Mouse (Mus musculus) hindbrain, embryonic 12.5 days (tissue): ENCODE results near the gene Nkx6-1. TPM values are rescaled to one million over a fixed set of nuclear protein-coding genes. Genes with fewer than 3 reads are reported as not detected.

Source experiments
- ATAC-seq: fragments of 200-750 bp; cut with Nextera tagmentation; 2 replicates; pipeline ENCODE4 v1.8.0; 2017; ENCODE audit warnings: moderate TSS enrichment; ENCODE audit not compliant: low FRiP score
- H3K27ac ChIP-seq: fragments of 300-500 bp; sonication (generic); 2 replicates; pipeline ENCODE4 v1.5.1; 2016; ENCODE audit warnings: mild to moderate bottlenecking
- H3K27me3 ChIP-seq: fragments of 300-500 bp; sonication (generic); 2 replicates; pipeline ENCODE4 v1.6.1; 2016; ENCODE audit warnings: mild to moderate bottlenecking
- H3K36me3 ChIP-seq: fragments of 300-500 bp; sonication (generic); 2 replicates; pipeline ENCODE4 v1.6.1; 2016; ENCODE audit warnings: mild to moderate bottlenecking
- H3K4me1 ChIP-seq: fragments of 300-500 bp; sonication (generic); 2 replicates; pipeline ENCODE4 v1.6.1; 2016
- H3K4me2 ChIP-seq: fragments of 300-500 bp; sonication (generic); replicated peaks from 2 replicates; pipeline ENCODE4 v1.6.1; 2016; ENCODE audit warnings: mild to moderate bottlenecking
- H3K4me3 ChIP-seq: fragments of 300-500 bp; sonication (generic); 2 replicates; pipeline ENCODE4 v1.5.1; 2016; ENCODE audit warnings: mild to moderate bottlenecking
- H3K9ac ChIP-seq: fragments of 300-500 bp; sonication (generic); 2 replicates; pipeline ENCODE4 v1.6.1; 2016; ENCODE audit warnings: mild to moderate bottlenecking, moderate library complexity
- H3K9me3 ChIP-seq: fragments of 300-500 bp; sonication (generic); replicated peaks from 2 replicates; pipeline ENCODE4 v1.6.1; 2016; ENCODE audit warnings: mild to moderate bottlenecking
- WGBS: fragments of 180-500 bp; shearing (Covaris S2); methylation state at CpG from one replicate; pipeline ENCODE4 v1.1.7; 2016; 5-methylcytosine and 5-hydroxymethylcytosine counted together
- polyA plus RNA-seq: library from polyadenylated mRNA; unstranded; fragments of >200 nt; fragmentation: Nextera tagmentation; extraction: Ambion mirVana; gene quantifications from 2 replicates; pipeline ENCODE4 v1.2.1, GENCODE M21; 2016

Gene Nkx6-1
- polyA plus RNA-seq, 1 experiment from 2014 or later = 18.9 TPM

- Histone ChIP-seq H3K27ac (peak overlapping the region; percentile 60; the same call in 1 of the 2 replicates), H3K4me1 (peaks cover 6% of the 10 kb centered on the region), H3K9ac (peak overlapping the region; percentile 45), H3K36me3 (no peaks in the 10 kb centered on the region), H3K4me3 (peak overlapping the region; percentile 47), H3K9me3 (no peaks in the 10 kb centered on the region), H3K27me3 (peaks cover 84% of the 10 kb centered on the region), H3K4me2 (peak overlapping the region; percentile 44)
- no peak for ATAC-seq
- WGBS = 4% methylated on average over 21 of the region's 21 CpGs
These were observed 6.4 kb downstream of the Nkx6-1 start for GRCm38 (mm10) chr5:101658188-101658983.

- H3K4me3 ChIP-seq = no peak overlapping the region; the same call in 1 of the 2 replicates
- ATAC-seq = no peak
- H3K36me3 ChIP-seq = no peaks in the 10 kb centered on the region
- WGBS = 3% methylated on average over 10 of the region's 10 CpGs
- no peak overlapping the region for H3K27ac ChIP-seq
- no peak overlapping the region; the same call in 1 of the 2 replicates for H3K9ac ChIP-seq
- H3K4me1 ChIP-seq = peaks cover 2% of the 10 kb centered on the region; the same call in 1 of the 2 replicates
- H3K4me2 ChIP-seq = peak overlapping the region; percentile 32
- H3K9me3 ChIP-seq = no peaks in the 10 kb centered on the region
- peaks cover 84% of the 10 kb centered on the region for H3K27me3 ChIP-seq
These were observed 7.1 kb downstream of the Nkx6-1 start for GRCm38 (mm10) chr5:101657698-101658097.

- Histone ChIP-seq H3K4me1 (peaks cover 2% of the 10 kb centered on the region; the same call in 1 of the 2 replicates), H3K27me3 (peaks cover 83% of the 10 kb centered on the region), H3K36me3 (no peaks in the 10 kb centered on the region), H3K4me2 (no peak overlapping the region), H3K9ac (no peak overlapping the region), H3K4me3 (no peak overlapping the region), H3K27ac (no peak overlapping the region), H3K9me3 (peaks cover 4% of the 10 kb centered on the region; the same call in 1 of the 2 replicates)
- ATAC-seq = peak; percentile 59; the same call in 1 of the 2 replicates
- 5% methylated on average over 3 of the region's 3 CpGs for WGBS
These were observed 8.7 kb downstream of the Nkx6-1 start for GRCm38 (mm10) chr5:101656107-101656506.

GRCm38 (mm10) chr5:101655418-101655817, 9.4 kb downstream of the Nkx6-1 start:
- Histone ChIP-seq H3K36me3 (no peaks in the 10 kb centered on the region), H3K4me1 (peaks cover 2% of the 10 kb centered on the region; the same call in 1 of the 2 replicates), H3K4me2 (no peak overlapping the region), H3K27ac (no peak overlapping the region), H3K9ac (no peak overlapping the region), H3K4me3 (no peak overlapping the region), H3K9me3 (peaks cover 4% of the 10 kb centered on the region; the same call in 1 of the 2 replicates), H3K27me3 (peaks cover 87% of the 10 kb centered on the region)
- WGBS = 27% methylated on average over 7 of the region's 7 CpGs
- no peak for ATAC-seq

GRCm38 (mm10) chr5:101647726-101648686, 16.8 kb downstream of the Nkx6-1 start:
- H3K9me3 ChIP-seq = peaks cover 4% of the 10 kb centered on the region; the same call in 1 of the 2 replicates
- no peaks in the 10 kb centered on the region for H3K36me3 ChIP-seq
- H3K27ac ChIP-seq = no peak overlapping the region
- peaks cover 5% of the 10 kb centered on the region; the same call in 1 of the 2 replicates for H3K4me1 ChIP-seq
- peaks cover 96% of the 10 kb centered on the region for H3K27me3 ChIP-seq
- no peak overlapping the region for H3K9ac ChIP-seq
- 5% methylated on average over 53 of the region's 53 CpGs for WGBS
- peak; percentile 53 for ATAC-seq
- H3K4me2 ChIP-seq = peak overlapping the region; percentile 30
- H3K4me3 ChIP-seq = no peak overlapping the region; the same call in 1 of the 2 replicates

- 34% methylated on average over 20 of the region's 20 CpGs for WGBS
- peaks cover 5% of the 10 kb centered on the region; the same call in 1 of the 2 replicates for H3K4me1 ChIP-seq
- H3K4me3 ChIP-seq = no peak overlapping the region
- H3K9me3 ChIP-seq = peaks cover 4% of the 10 kb centered on the region; the same call in 1 of the 2 replicates
- H3K4me2 ChIP-seq = no peak overlapping the region
- peaks cover 97% of the 10 kb centered on the region for H3K27me3 ChIP-seq
- H3K36me3 ChIP-seq = no peaks in the 10 kb centered on the region
- no peak overlapping the region for H3K27ac ChIP-seq
- no peak overlapping the region for H3K9ac ChIP-seq
- ATAC-seq = no peak
These were observed 17.7 kb downstream of the Nkx6-1 start for GRCm38 (mm10) chr5:101646961-101647575.

- H3K9ac ChIP-seq = no peak overlapping the region
- H3K27me3 ChIP-seq = peaks cover 96% of the 10 kb centered on the region
- H3K4me3 ChIP-seq = no peak overlapping the region
- no peak overlapping the region for H3K27ac ChIP-seq
- ATAC-seq = no peak
- H3K9me3 ChIP-seq = no peaks in the 10 kb centered on the region
- whole genome bisulfite sequencing = 60% methylated on average over 8 of the region's 8 CpGs
- no peaks in the 10 kb centered on the region for H3K36me3 ChIP-seq
- H3K4me1 ChIP-seq = peaks cover 5% of the 10 kb centered on the region; the same call in 1 of the 2 replicates
- no peak overlapping the region for H3K4me2 ChIP-seq
These were observed 19.7 kb downstream of the Nkx6-1 start for GRCm38 (mm10) chr5:101645071-101645470.

GRCm38 (mm10) chr5:101638101-101638500, 26.7 kb downstream of the Nkx6-1 start:
- H3K4me2 ChIP-seq = no peak overlapping the region
- 87% methylated on average over 4 of the region's 4 CpGs for WGBS
- no peak overlapping the region for H3K4me3 ChIP-seq
- H3K9ac ChIP-seq = no peak overlapping the region
- no peak overlapping the region for H3K27ac ChIP-seq
- H3K4me1 ChIP-seq = no peaks in the 10 kb centered on the region
- no peaks in the 10 kb centered on the region for H3K36me3 ChIP-seq
- peaks cover 59% of the 10 kb centered on the region for H3K27me3 ChIP-seq
- no peaks in the 10 kb centered on the region for H3K9me3 ChIP-seq
- ATAC-seq = no peak

Other genes with a start within 250 kb of the Nkx6-1 start
- gene Cds1, start 100.1 kb upstream of the Nkx6-1 start, polyA plus RNA-seq = 3.2 and 3.5 TPM in 2 replicates